Mouse (Mus musculus): ENCODE data around the gene Pla2g7. TPM values are rescaled to one million over a fixed set of nuclear protein-coding genes. Genes with fewer than 3 reads are reported as not detected.

Pla2g7 gene
- total RNA-seq, 1 experiment from 2014 or later = 2.0 TPM

- ATAC-seq (replicated peaks in 1 of 2; ENCODE audit: insufficient read depth in 1 of 2, low FRiP score in 2 of 2, low TSS enrichment in 1 of 2, low read depth in 1 of 2, poor library complexity in 2 of 2, severe bottlenecking in 2 of 2) = no peak
Observed at GRCm38 (mm10) chr17:43628246-43628645, 60.3 kb downstream of the Pla2g7 start.

- ATAC-seq (replicated peaks in 1 of 2; ENCODE audit: insufficient read depth in 1 of 2, low FRiP score in 2 of 2, low TSS enrichment in 1 of 2, low read depth in 1 of 2, poor library complexity in 2 of 2, severe bottlenecking in 2 of 2) = 0 out of 4 replicates have a peak, but pooled peaks of 1 of the 2 experiments have one; percentile 25
Observed at GRCm38 (mm10) chr17:43629026-43629495, 61.2 kb downstream of the Pla2g7 start.

- peak in 1 of 2 experiments; percentile 27; a peak in 1 of 4 replicates for ATAC-seq (replicated peaks in 1 of 2; ENCODE audit: insufficient read depth in 1 of 2, low FRiP score in 2 of 2, low TSS enrichment in 1 of 2, low read depth in 1 of 2, poor library complexity in 2 of 2, severe bottlenecking in 2 of 2)
Observed at GRCm38 (mm10) chr17:43629496-43630426, 61.9 kb downstream of the Pla2g7 start, which contains the start of gene Tdrd6. Gene Tdrd6 (minus strand): TSS chr17:43630299.

- no peak for ATAC-seq (replicated peaks in 1 of 2; ENCODE audit: insufficient read depth in 1 of 2, low FRiP score in 2 of 2, low TSS enrichment in 1 of 2, low read depth in 1 of 2, poor library complexity in 2 of 2, severe bottlenecking in 2 of 2)
Observed at GRCm38 (mm10) chr17:43630427-43630760, 62.5 kb downstream of the Pla2g7 start.

GRCm38 (mm10) chr17:43637146-43637545, 69.2 kb downstream of the Pla2g7 start:
- ATAC-seq (replicated peaks in 1 of 2; ENCODE audit: insufficient read depth in 1 of 2, low FRiP score in 2 of 2, low TSS enrichment in 1 of 2, low read depth in 1 of 2, poor library complexity in 2 of 2, severe bottlenecking in 2 of 2) = no peak

- no peak for ATAC-seq (replicated peaks in 1 of 2; ENCODE audit: insufficient read depth in 1 of 2, low FRiP score in 2 of 2, low TSS enrichment in 1 of 2, low read depth in 1 of 2, poor library complexity in 2 of 2, severe bottlenecking in 2 of 2)
Observed at GRCm38 (mm10) chr17:43640825-43641224, 72.9 kb downstream of the Pla2g7 start.

GRCm38 (mm10) chr17:43643191-43643590, 75.3 kb downstream of the Pla2g7 start:
- ATAC-seq (replicated peaks in 1 of 2; ENCODE audit: insufficient read depth in 1 of 2, low FRiP score in 2 of 2, low TSS enrichment in 1 of 2, low read depth in 1 of 2, poor library complexity in 2 of 2, severe bottlenecking in 2 of 2) = no peak

- peak in 1 of 2 experiments; percentile 27; a peak in 1 of 4 replicates for ATAC-seq (replicated peaks in 1 of 2; ENCODE audit: insufficient read depth in 1 of 2, low FRiP score in 2 of 2, low TSS enrichment in 1 of 2, low read depth in 1 of 2, poor library complexity in 2 of 2, severe bottlenecking in 2 of 2)
Observed at GRCm38 (mm10) chr17:43644375-43644774, 76.5 kb downstream of the Pla2g7 start.

GRCm38 (mm10) chr17:43645136-43645535, 77.2 kb downstream of the Pla2g7 start:
- ATAC-seq (replicated peaks in 1 of 2; ENCODE audit: insufficient read depth in 1 of 2, low FRiP score in 2 of 2, low TSS enrichment in 1 of 2, low read depth in 1 of 2, poor library complexity in 2 of 2, severe bottlenecking in 2 of 2) = 0 out of 4 replicates have a peak, but pooled peaks of 1 of the 2 experiments have one; percentile 17

- ATAC-seq (replicated peaks in 1 of 2; ENCODE audit: insufficient read depth in 1 of 2, low FRiP score in 2 of 2, low TSS enrichment in 1 of 2, low read depth in 1 of 2, poor library complexity in 2 of 2, severe bottlenecking in 2 of 2) = no peak
Observed at GRCm38 (mm10) chr17:43646925-43647324, 79.0 kb downstream of the Pla2g7 start.

- peak; percentile 36 to 37; a peak in 2 of 4 replicates for ATAC-seq (replicated peaks in 1 of 2; ENCODE audit: insufficient read depth in 1 of 2, low FRiP score in 2 of 2, low TSS enrichment in 1 of 2, low read depth in 1 of 2, poor library complexity in 2 of 2, severe bottlenecking in 2 of 2)
Observed at GRCm38 (mm10) chr17:43649641-43650436, 81.9 kb downstream of the Pla2g7 start.

- peak; percentile 29 to 49; a peak in 2 of 4 replicates for ATAC-seq (replicated peaks in 1 of 2; ENCODE audit: insufficient read depth in 1 of 2, low FRiP score in 2 of 2, low TSS enrichment in 1 of 2, low read depth in 1 of 2, poor library complexity in 2 of 2, severe bottlenecking in 2 of 2)
Observed at GRCm38 (mm10) chr17:43651314-43652046, 83.6 kb downstream of the Pla2g7 start.

Other genes with a start within 250 kb of the Pla2g7 start
- 0.13 TPM in 1 of 2 replicates, not detected in the other for gene Adgrf5, start 207.6 kb upstream of the Pla2g7 start, total RNA-seq (2017)
- not detected in 2 replicates for gene Mep1a, start 65.3 kb upstream of the Pla2g7 start, total RNA-seq (2017)
- gene Ankrd66, start 24.5 kb upstream of the Pla2g7 start, total RNA-seq (2017) = not detected in 2 replicates
- 0.19 TPM in 1 of 2 replicates, not detected in the other for gene Tdrd6, start 62.2 kb downstream of the Pla2g7 start, total RNA-seq (2017)
- 11.0 and 13.3 TPM in 2 replicates for gene Slc25a27, start 99.1 kb downstream of the Pla2g7 start, total RNA-seq (2017)
- 1.4 and 4.2 TPM in 2 replicates for gene Cyp39a1, start 99.3 kb downstream of the Pla2g7 start, total RNA-seq (2017)
- gene Rcan2, start 233.3 kb downstream of the Pla2g7 start, total RNA-seq (2017) = 0.56 TPM in 1 of 2 replicates, not detected in the other

Measured in hematopoietic stem cell, adult 5-6 weeks (primary cell).